In genomic region chr10:94265656-94266542, GRCm38 (mm10) we compare ENCODE assay signal across 15 mouse cellular contexts. TPM values are rescaled to one million over a fixed set of nuclear protein-coding genes. Genes with fewer than 3 reads are reported as not detected.
DNase-seq lines count a peak whose midpoint lies in the region; ATAC-seq lines count a peak whose summit lies in the region.
"Had no signal": no experiment of that assay in that cellular context is flagged by ENCODE, and none has a peak within 500 bp of the region (broad histone marks: within the 10 kb centered on the region; RNA-seq: fewer than 3 reads in every experiment).

No protein-coding gene starts in this region.

- H3K27me3 ChIP-seq in heart, embryonic 10.5 days (ENCODE audit: insufficient read depth, poor library complexity, severe bottlenecking): 0 out of 2 replicates have a peak, but pooled peaks cover 3% of the 10 kb centered on the region
- H3K27me3 ChIP-seq in heart, embryonic 12.5 days (replicated peaks): no peaks in the 10 kb centered on the region
- H3K27me3 ChIP-seq in hindbrain, embryonic 15.5 days: no peaks in the 10 kb centered on the region
- H3K27me3 ChIP-seq: embryonic facial prominence, embryonic 12.5 days; stomach, embryonic 15.5 days had no signal

- no peak overlapping the region for H3K9ac ChIP-seq in heart, embryonic 12.5 days
- H3K9ac ChIP-seq in hindbrain, embryonic 15.5 days: no peak overlapping the region
- H3K9ac ChIP-seq: embryonic facial prominence, embryonic 12.5 days; stomach, embryonic 15.5 days had no signal

- peak; percentile 53 for DNase-seq in heart, embryonic 10.5 days (ENCODE audit: low spot score)
- peak; percentile 13 for DNase-seq in NIH3T3 (ENCODE audit: low read depth)
- DNase-seq in cerebellum, adult 9-10 months: peak; percentile 27
- DNase-seq in B cell, adult 2 months: no peak
- DNase-seq in layer of hippocampus, postnatal 25 days (ENCODE audit: extremely low spot score in 1 of 2, low spot score in 1 of 2): no peak
- no peak for DNase-seq in thymus, postnatal 0 days (ENCODE audit: low spot score)
- DNase-seq: gastrocnemius, adult 2 months; kidney, adult 8-10 months; lung, adult 2 months had no signal

- no peak overlapping the region for H3K4me2 ChIP-seq in heart, embryonic 12.5 days
- H3K4me2 ChIP-seq in hindbrain, embryonic 15.5 days: no peak overlapping the region
- H3K4me2 ChIP-seq: embryonic facial prominence, embryonic 12.5 days; stomach, embryonic 15.5 days had no signal

- no peak overlapping the region for H3K27ac ChIP-seq in heart, embryonic 10.5 days
- H3K27ac ChIP-seq in heart, embryonic 12.5 days (ENCODE audit: poor library complexity, severe bottlenecking): no peak overlapping the region
- peak overlapping the region; percentile 60; the same call in 1 of the 2 replicates for H3K27ac ChIP-seq in hindbrain, embryonic 15.5 days (replicated peaks)
- H3K27ac ChIP-seq: embryonic facial prominence, embryonic 12.5 days; gastrocnemius, adult 2 months; stomach, embryonic 15.5 days had no signal

- 73% methylated on average over 17 of the region's 17 CpGs for WGBS in heart, embryonic 10.5 days
- 71% methylated on average over 17 of the region's 17 CpGs for WGBS in heart, embryonic 12.5 days
- 50% methylated on average over 17 of the region's 17 CpGs for WGBS in hindbrain, embryonic 15.5 days

- no peaks in the 10 kb centered on the region for H3K36me3 ChIP-seq in heart, embryonic 10.5 days
- no peaks in the 10 kb centered on the region for H3K36me3 ChIP-seq in heart, embryonic 12.5 days
- no peaks in the 10 kb centered on the region for H3K36me3 ChIP-seq in hindbrain, embryonic 15.5 days
- H3K36me3 ChIP-seq: embryonic facial prominence, embryonic 12.5 days; stomach, embryonic 15.5 days had no signal

- no peak overlapping the region for H3K4me3 ChIP-seq in heart, embryonic 10.5 days
- H3K4me3 ChIP-seq in heart, embryonic 12.5 days: no peak overlapping the region
- H3K4me3 ChIP-seq in hindbrain, embryonic 15.5 days: no peak overlapping the region
- H3K4me3 ChIP-seq: embryonic facial prominence, embryonic 12.5 days; gastrocnemius, adult 2 months; stomach, embryonic 15.5 days had no signal

- ATAC-seq in heart, embryonic 12.5 days (ENCODE audit: insufficient number of reproducible peaks, low FRiP score): no peak
- peak; percentile 74; the same call in 1 of the 2 replicates for ATAC-seq in hindbrain, embryonic 15.5 days (ENCODE audit: low FRiP score, low read depth)

- no peaks in the 10 kb centered on the region; the same call in 1 of the 2 replicates for H3K9me3 ChIP-seq in heart, embryonic 10.5 days
- H3K9me3 ChIP-seq in heart, embryonic 12.5 days (replicated peaks): peaks cover 3% of the 10 kb centered on the region; the same call in 1 of the 2 replicates
- H3K9me3 ChIP-seq in hindbrain, embryonic 15.5 days: no peaks in the 10 kb centered on the region
- H3K9me3 ChIP-seq: embryonic facial prominence, embryonic 12.5 days; stomach, embryonic 15.5 days had no signal

- no peaks in the 10 kb centered on the region for H3K4me1 ChIP-seq in heart, embryonic 10.5 days
- H3K4me1 ChIP-seq in heart, embryonic 12.5 days (replicated peaks): no peaks in the 10 kb centered on the region
- H3K4me1 ChIP-seq in hindbrain, embryonic 15.5 days (replicated peaks): peaks cover 7% of the 10 kb centered on the region
- H3K4me1 ChIP-seq: embryonic facial prominence, embryonic 12.5 days; stomach, embryonic 15.5 days had no signal

RNA-seq across cellular contexts. Expression of gene Gm4792, which starts 32.6 kb away (rescaled TPM):
- polyA plus RNA-seq in heart, embryonic 10.5 days (2016; fragmentation: Nextera tagmentation; extraction: Ambion mirVana): not detected in 2 replicates
- not detected in 2 replicates for polyA plus RNA-seq in heart, embryonic 12.5 days (2016; fragmentation: Nextera tagmentation; extraction: Ambion mirVana)
- 0.74 and 0.93 TPM in 2 replicates for polyA plus RNA-seq in hindbrain, embryonic 15.5 days (2015; fragmentation: Nextera tagmentation; extraction: Ambion mirVana)
- not detected for total RNA-seq in layer of hippocampus, postnatal 25 days (2021)
- not detected in 2 replicates for polyA plus RNA-seq in thymus, postnatal 0 days (2015; fragmentation: Nextera tagmentation; extraction: Ambion mirVana)
- total RNA-seq: gastrocnemius, adult 2 months; layer of hippocampus, postnatal 14 days had no signal
- polyA plus RNA-seq: embryonic facial prominence, embryonic 12.5 days; heart, postnatal 0 days; lung, adult 2 months; stomach, embryonic 15.5 days had no signal

RNA-seq across cellular contexts. Expression of gene Tmcc3, which starts 45.9 kb away (rescaled TPM):
- 9.8 and 12.2 TPM in 2 replicates for polyA plus RNA-seq in heart, embryonic 10.5 days (2016; fragmentation: Nextera tagmentation; extraction: Ambion mirVana)
- polyA plus RNA-seq in heart, embryonic 12.5 days (2016; fragmentation: Nextera tagmentation; extraction: Ambion mirVana): 10.2 and 11.1 TPM in 2 replicates
- 13.6 and 16.9 TPM in 2 replicates for polyA plus RNA-seq in hindbrain, embryonic 15.5 days (2015; fragmentation: Nextera tagmentation; extraction: Ambion mirVana)
- total RNA-seq in layer of hippocampus, postnatal 25 days (2021): 10 to 100 TPM; 42.6 to 46.9 TPM
- polyA plus RNA-seq in thymus, postnatal 0 days (2015; fragmentation: Nextera tagmentation; extraction: Ambion mirVana): 12.2 and 14.0 TPM in 2 replicates

Comparison
In these comparisons a context has a peak if more than half of its experiments do, and no peak if none do; other contexts are left out.
1. DNase-seq: peak in heart, embryonic 10.5 days (single experiment), NIH3T3 (single experiment) and cerebellum, adult 9-10 months (single experiment); none in B cell, adult 2 months (0 of 2), layer of hippocampus, postnatal 25 days (0 of 2) and thymus, postnatal 0 days (single experiment).